Mouse (Mus musculus) cerebellum, adult (tissue): ENCODE results near the gene Ccdc40.
A peak's percentile ranks its signal among the peaks of the same experiment; 100 is the strongest.

Experiments used
- ATAC-seq: cut with Nextera tagmentation; 2 replicates; pipeline ENCODE4 v1.9.2; 2017; ENCODE audit warnings: mild to moderate bottlenecking, moderate library complexity, mixed read lengths; ENCODE audit not compliant: insufficient number of reproducible peaks, low FRiP score, low TSS enrichment

The Ccdc40 gene

DNA sequence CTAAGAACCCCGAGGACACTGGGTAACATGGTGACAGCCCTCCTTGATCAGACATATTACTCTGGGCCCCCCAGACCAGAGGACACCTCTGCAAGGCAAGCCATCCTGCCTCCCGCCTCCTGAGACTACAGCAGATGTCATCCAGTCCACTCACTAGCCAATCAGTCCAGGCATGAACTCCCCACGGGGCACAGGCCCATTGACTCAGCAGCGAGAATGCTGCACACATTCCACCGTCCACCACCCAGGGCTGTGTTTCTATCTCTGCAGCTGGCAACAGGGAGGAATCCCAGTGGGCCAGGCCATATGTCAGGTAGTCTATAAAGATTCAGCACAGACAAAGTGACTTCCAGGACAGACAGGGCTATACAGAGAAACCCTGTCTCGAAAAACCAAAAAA lies 20.4 kb upstream of the Ccdc40 start:
- no peak for ATAC-seq

DNA sequence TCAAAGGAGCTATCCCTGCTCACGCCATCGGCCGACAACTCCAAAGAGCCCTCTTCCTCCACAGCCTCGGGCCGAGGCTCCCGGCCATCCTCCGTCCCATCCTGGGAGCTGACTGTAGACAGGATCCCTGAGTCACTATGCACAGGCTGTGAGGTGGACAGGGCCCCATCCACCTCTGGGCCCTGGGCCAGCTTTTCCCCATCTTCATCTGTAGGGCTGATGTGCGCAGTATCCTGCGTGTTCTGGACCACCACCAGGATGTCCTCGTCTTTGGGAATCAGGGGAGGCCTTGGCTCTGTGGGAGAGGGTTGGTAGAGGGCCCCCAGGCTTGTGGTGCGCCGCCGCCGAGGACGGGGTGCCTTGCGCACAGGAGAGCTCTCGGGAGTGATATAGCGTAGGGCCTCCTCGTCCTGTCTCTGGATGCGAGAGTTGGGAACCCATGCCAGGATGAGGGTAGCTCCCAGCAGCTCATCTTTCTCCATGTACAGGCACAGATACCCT lies 19.5 kb upstream of the Ccdc40 start:
- no peak for ATAC-seq

- 0 out of 2 replicates have a peak, but pooled peaks have one; percentile 46 for ATAC-seq
Observed at GRCm38 (mm10) chr11:119209371-119210025, 18.9 kb upstream of the Ccdc40 start.

DNA sequence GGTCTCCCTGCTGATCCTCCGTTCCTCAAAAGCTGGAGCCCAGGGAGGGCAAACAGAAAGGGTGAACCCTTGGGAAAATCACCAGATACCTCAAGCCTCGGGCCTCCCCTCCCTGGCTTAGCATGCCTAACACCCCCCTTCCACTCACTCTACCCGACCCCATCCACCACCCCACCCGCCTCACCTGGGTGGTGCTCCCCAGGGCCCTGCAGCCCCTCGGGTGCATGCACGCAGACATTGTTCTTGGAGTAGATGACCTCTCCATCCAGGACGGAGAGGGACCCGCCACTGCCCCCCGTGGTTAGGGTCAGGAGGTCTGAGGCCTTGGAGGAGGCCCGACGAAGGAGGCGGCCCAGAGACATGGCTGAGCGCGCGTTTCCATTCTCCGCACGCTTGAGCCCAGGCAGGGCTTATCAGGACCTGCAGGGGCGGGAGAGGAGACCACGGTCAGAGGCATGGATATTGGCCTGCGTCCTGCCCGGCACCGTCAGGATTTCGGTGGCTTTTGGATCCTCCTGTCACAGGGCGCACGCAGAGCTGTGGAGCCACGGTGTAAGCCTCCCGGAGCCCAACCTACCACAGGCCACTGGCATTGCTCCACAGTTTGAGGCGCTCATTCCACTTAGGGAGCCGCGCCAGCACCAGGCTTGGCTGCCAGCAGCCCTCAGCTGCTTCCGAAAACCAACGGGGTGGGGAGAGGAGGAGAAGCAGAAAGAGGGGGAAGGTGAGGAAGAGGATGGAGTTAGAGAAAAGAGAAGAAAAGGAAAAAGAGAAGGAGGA lies 17.9 kb upstream of the Ccdc40 start:
- peak; percentile 18; the same call in 1 of the 2 replicates for ATAC-seq

GRCm38 (mm10) chr11:119211604-119212309 lies 16.6 kb upstream of the Ccdc40 start:
- ATAC-seq: no peak

DNA sequence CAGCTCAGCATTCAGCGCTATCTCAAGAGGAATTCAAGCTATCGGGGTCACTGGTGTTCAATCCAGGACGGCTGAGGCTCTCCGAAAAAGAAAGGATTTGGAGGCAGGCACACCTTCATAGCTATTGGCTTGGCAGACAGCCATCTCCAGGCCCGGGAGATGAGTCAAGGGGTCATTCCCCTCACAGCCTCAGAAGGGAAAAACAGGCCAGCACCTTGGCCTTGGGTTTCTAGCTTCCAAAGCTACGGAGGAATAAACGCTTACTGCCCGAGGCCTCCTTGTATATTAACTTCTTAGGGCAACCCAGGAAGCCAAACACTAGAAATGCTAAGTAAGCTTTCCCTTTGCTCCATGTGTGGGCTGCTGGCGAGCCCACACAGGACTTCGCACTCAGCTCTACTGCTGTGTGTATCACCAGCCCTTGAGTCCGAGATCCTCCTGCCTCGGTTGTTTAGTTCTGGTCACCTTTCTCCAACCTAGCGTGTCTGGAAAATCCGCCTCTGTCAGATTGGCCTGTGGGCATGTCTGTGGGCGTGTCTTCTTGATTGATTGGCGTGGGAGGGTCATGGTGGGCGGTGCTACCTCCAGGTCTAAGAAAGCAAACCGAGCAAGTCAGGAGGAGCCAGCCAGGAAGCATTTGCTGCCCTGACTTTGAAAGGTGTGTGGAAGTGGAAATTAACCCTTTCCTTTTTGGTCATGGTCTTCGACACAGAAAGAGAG lies 15.0 kb upstream of the Ccdc40 start:
- ATAC-seq: no peak

DNA sequence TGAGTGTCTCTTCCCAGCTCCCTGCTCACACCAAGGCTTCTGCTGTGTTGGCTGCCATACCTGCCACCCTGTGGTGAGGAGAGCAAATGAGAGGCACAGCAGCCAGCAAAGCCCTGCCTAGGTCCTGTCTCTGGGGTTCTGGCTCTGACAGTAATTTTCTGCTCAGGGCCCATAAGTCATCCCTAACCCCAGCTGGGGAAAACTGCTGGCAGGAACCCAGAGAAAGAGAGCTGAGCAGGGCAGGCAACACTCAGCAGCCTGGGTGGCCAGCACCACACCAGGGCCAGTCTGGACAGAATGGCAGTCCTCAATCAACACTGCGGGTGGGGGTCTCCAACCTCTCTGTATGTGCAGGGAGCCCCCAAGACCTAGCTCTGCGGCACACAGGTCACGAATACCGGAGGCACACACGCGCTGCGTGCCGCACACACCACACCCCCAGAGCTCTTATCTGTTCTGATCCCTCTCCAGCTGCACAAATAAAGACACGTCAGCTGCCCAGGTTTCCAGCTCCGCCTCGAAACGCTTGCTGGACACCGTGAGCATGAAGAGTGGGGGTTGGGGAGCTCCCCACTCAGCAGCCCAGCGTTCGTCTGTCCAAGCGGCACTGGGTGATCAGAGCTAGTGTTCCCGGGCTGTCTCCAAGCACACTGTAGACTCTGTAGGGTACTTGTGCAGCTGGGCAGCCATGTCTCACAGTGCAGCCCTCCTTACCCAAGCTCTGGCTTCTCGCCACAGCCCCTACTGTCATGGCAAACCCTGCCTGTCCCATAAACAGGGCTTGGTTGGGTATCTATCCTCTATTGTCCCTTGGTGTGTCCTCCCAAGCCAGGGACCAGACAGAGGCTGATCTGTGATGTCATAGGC lies 13.1 kb upstream of the Ccdc40 start:
- ATAC-seq: peak; percentile 42

- ATAC-seq: no peak
Observed at GRCm38 (mm10) chr11:119215905-119216507, 12.4 kb upstream of the Ccdc40 start.

- no peak for ATAC-seq
Observed at GRCm38 (mm10) chr11:119217861-119218260, 10.5 kb upstream of the Ccdc40 start.

DNA sequence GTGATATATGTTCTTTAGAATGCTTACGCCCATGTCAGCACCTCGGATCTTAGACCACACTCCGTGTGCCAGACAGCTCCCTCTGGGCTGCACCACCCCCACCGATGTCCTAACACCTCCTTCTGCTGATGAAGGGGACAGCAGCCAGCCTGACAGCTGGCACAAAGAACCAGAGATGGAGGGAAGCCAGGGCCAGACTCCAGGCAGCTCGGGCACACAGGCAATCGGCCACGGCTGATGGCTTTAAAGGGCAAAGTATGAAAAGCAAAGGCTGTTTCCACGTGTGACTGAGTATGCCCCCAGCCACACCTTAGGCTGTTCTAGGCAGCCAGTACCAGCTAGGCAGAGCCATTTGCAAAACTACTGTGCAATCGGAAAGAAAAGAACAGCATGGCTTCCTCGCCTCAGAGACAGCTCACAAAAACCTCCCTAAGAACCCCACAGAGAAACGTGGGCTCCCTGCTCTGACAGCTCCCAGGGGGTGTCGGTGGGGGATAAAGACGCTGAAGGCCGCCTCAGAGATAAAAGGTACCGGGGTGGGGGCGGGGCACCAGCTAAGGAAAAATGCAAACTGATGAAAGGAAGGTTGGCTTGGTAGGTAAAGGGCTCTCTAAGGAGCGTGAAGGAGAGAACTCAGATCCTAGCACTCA lies 8.4 kb upstream of the Ccdc40 start:
- peak; percentile 60; the same call in 1 of the 2 replicates for ATAC-seq

DNA sequence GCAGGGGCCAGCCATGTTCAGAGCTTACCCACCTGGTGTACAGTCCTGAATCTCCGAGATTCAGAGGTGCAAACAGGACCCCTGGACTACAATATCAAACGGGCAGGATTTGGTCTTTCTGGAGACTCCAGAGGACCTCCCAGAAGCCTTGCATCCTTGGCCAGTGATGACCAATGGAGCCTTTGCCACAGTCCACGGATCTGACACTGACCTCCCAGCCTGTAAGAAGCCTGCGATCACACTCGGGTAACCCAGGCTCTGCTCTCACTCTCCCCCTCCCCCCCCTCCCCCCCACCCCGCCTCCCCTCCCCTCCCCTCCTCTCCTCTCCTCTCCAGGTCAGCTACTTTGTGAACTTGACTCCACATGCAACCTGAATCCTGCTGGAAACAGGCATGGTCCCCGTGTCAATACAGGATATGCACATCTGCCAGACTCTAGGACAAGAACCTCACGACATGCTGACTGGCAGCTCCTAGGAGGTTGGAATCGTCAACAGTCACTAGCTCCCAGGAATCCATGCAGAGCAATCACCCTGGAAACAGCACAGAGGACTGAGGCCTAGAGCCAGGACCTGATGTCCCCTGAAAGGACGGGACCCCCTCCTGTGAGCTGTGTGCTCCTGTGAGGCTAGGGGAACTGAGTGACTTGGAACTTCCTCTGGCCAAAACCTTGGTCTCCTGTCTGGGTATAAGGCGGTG lies 6.4 kb upstream of the Ccdc40 start:
- no peak for ATAC-seq

- no peak for ATAC-seq
Observed at GRCm38 (mm10) chr11:119223124-119223890, 5.1 kb upstream of the Ccdc40 start.

DNA sequence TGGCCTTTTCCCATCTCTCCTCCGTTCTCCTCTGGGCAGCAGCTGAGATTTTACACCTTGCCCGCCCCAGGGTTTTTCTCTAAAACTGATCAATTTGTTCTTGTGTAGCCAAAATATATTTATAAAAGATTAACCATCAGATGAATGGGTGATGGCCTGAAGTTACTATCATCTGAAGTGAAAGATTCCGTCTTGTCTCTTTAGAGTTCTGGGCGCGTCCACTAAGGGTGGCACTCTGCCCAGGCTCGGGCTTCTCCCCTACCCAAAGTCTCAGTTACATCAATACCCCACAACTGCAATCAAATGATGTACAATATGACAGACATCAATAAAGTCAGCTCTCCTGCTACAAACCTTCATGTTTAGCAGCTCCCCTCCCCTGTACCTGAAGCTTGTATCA lies 3.4 kb upstream of the Ccdc40 start:
- no peak for ATAC-seq

GRCm38 (mm10) chr11:119225634-119226033 lies 2.7 kb upstream of the Ccdc40 start:
- no peak for ATAC-seq

GRCm38 (mm10) chr11:119227591-119227990 lies 781 bp upstream of the Ccdc40 start:
- ATAC-seq: no peak

DNA sequence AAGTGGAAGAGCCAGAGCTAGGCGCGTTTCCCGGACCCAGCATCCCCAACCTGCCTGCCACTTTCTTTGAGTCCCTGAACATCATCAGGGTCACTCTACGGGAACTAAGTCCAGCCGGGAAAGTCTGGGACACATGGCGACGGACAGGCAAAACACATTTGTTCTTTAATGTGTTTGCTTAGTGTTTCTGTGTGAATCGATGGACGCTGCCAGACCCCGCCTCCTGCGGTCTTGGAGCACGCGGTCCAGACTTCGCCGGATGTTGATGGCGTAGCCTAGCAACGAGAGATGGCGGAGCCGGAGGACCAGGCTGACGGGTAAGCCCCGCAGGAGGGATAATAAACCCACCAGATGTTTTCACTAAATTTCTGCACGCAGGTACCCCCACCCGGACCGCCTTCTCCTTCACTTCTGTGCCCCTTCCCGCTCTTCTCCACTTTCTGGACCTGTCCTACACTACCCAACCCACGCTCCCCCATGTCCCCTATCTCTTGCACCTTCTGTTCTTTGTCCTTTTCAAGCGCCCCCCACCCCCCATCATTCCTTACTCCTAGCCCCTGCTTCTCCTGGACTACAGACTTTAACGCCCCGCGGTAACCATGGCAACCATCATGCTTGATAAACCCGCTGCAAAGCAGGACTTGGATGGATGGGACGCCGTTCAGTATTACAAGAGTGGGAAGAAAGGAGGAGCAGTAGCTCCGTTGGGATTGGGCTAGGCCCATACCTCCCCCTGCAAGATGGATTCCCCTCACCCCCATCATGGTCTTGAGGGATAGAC lies 664 bp downstream of the Ccdc40 start:
- ATAC-seq: no peak

- ATAC-seq: no peak
Observed at GRCm38 (mm10) chr11:119234770-119235169, 6.4 kb downstream of the Ccdc40 start.
